Mouse (Mus musculus) midbrain, embryonic 10.5 days (tissue): Measurements from ENCODE around the gene Fam198b. TPM values are rescaled to one million over a fixed set of nuclear protein-coding genes. Genes with fewer than 3 reads are reported as not detected.

ENCODE experiments used
- DNase-seq: peaks from one replicate; pipeline ENCODE4 v3.0.0-alpha.2; 2017; ENCODE audit warnings: low spot score
- H3K27ac ChIP-seq: fragments of 300-500 bp; sonication (generic); replicated peaks from 2 replicates; pipeline ENCODE4 v1.5.1; 2016; ENCODE audit warnings: mild to moderate bottlenecking
- H3K27me3 ChIP-seq: fragments of 300-500 bp; sonication (generic); 2 replicates; pipeline ENCODE4 v1.6.1; 2016; ENCODE audit warnings: low read depth, mild to moderate bottlenecking; ENCODE audit not compliant: poor library complexity, severe bottlenecking
- H3K36me3 ChIP-seq: fragments of 300-500 bp; sonication (generic); 2 replicates; pipeline ENCODE4 v1.6.1; 2016; ENCODE audit warnings: mild to moderate bottlenecking, moderate library complexity
- H3K4me1 ChIP-seq: fragments of 300-500 bp; sonication (generic); 2 replicates; pipeline ENCODE4 v1.6.1; 2016
- H3K4me3 ChIP-seq: fragments of 300-500 bp; sonication (generic); 2 replicates; pipeline ENCODE4 v1.5.1; 2016; ENCODE audit warnings: mild to moderate bottlenecking, moderate library complexity
- H3K9me3 ChIP-seq: fragments of 300-500 bp; sonication (generic); replicated peaks from 2 replicates; pipeline ENCODE4 v1.6.1; 2016; ENCODE audit warnings: mild to moderate bottlenecking
- WGBS: fragments of 180-500 bp; shearing (Covaris S2); methylation state at CpG from one replicate; pipeline ENCODE4 v1.1.7; 2016; 5-methylcytosine and 5-hydroxymethylcytosine counted together
- polyA plus RNA-seq: library from polyadenylated mRNA; unstranded; fragments of >200 nt; fragmentation: Nextera tagmentation; extraction: Ambion mirVana; gene quantifications from 2 replicates; pipeline ENCODE4 v1.2.1, GENCODE M21; 2016

Gene Fam198b
- polyA plus RNA-seq, 1 experiment from 2014 or later = 2.0 TPM

GRCm38 (mm10) chr3:79858221-79858620, 26.1 kb upstream of the Fam198b start:
- Histone ChIP-seq H3K4me1 (no peaks in the 10 kb centered on the region; the same call in 1 of the 2 replicates), H3K9me3 (no peaks in the 10 kb centered on the region), H3K27ac (no peak overlapping the region), H3K4me3 (no peak overlapping the region), H3K27me3 (peaks cover 9% of the 10 kb centered on the region), H3K36me3 (no peaks in the 10 kb centered on the region)
- 85% methylated on average over 3 of the region's 3 CpGs for WGBS
- no peak for DNase-seq

- H3K27me3 ChIP-seq = no peaks in the 10 kb centered on the region
- H3K4me1 ChIP-seq = no peaks in the 10 kb centered on the region
- H3K27ac ChIP-seq = no peak overlapping the region
- H3K4me3 ChIP-seq = no peak overlapping the region
- no peaks in the 10 kb centered on the region for H3K36me3 ChIP-seq
- DNase-seq = no peak
- H3K9me3 ChIP-seq = no peaks in the 10 kb centered on the region
- 87% methylated on average over 7 of the region's 7 CpGs for WGBS
Measured at GRCm38 (mm10) chr3:79864824-79865223, 19.5 kb upstream of the Fam198b start.

GRCm38 (mm10) chr3:79866089-79866488, 18.2 kb upstream of the Fam198b start:
- H3K4me3 ChIP-seq = no peak overlapping the region
- 68% methylated on average over 3 of the region's 3 CpGs for WGBS
- H3K27me3 ChIP-seq = no peaks in the 10 kb centered on the region
- no peaks in the 10 kb centered on the region for H3K36me3 ChIP-seq
- no peaks in the 10 kb centered on the region for H3K9me3 ChIP-seq
- DNase-seq = no peak
- H3K4me1 ChIP-seq = no peaks in the 10 kb centered on the region
- no peak overlapping the region for H3K27ac ChIP-seq

GRCm38 (mm10) chr3:79866526-79866925, 17.8 kb upstream of the Fam198b start:
- H3K27ac ChIP-seq = no peak overlapping the region
- WGBS = 85% methylated on average over 9 of the region's 9 CpGs
- no peak for DNase-seq
- H3K4me1 ChIP-seq = no peaks in the 10 kb centered on the region
- H3K9me3 ChIP-seq = no peaks in the 10 kb centered on the region
- no peaks in the 10 kb centered on the region for H3K36me3 ChIP-seq
- H3K4me3 ChIP-seq = no peak overlapping the region
- no peaks in the 10 kb centered on the region for H3K27me3 ChIP-seq

GRCm38 (mm10) chr3:79867121-79867709, 17.1 kb upstream of the Fam198b start:
- Histone ChIP-seq H3K4me1 (no peaks in the 10 kb centered on the region), H3K4me3 (no peak overlapping the region), H3K27me3 (no peaks in the 10 kb centered on the region), H3K27ac (no peak overlapping the region), H3K9me3 (no peaks in the 10 kb centered on the region), H3K36me3 (no peaks in the 10 kb centered on the region)
- DNase-seq = no peak
- 60% methylated on average over 1 of the region's 1 CpGs for WGBS

GRCm38 (mm10) chr3:79875471-79875870, 8.9 kb upstream of the Fam198b start:
- H3K4me3 ChIP-seq = no peak overlapping the region
- no peak overlapping the region for H3K27ac ChIP-seq
- no peaks in the 10 kb centered on the region for H3K36me3 ChIP-seq
- H3K9me3 ChIP-seq = no peaks in the 10 kb centered on the region
- DNase-seq = no peak
- no peaks in the 10 kb centered on the region for H3K27me3 ChIP-seq
- peaks cover 7% of the 10 kb centered on the region for H3K4me1 ChIP-seq
- WGBS = 91% methylated on average over 5 of the region's 5 CpGs

GRCm38 (mm10) chr3:79878350-79878749, 6.0 kb upstream of the Fam198b start:
- H3K27ac ChIP-seq = no peak overlapping the region
- no peaks in the 10 kb centered on the region for H3K27me3 ChIP-seq
- 79% methylated on average over 3 of the region's 3 CpGs for WGBS
- DNase-seq = no peak
- H3K4me1 ChIP-seq = peaks cover 7% of the 10 kb centered on the region
- no peak overlapping the region for H3K4me3 ChIP-seq
- no peaks in the 10 kb centered on the region for H3K9me3 ChIP-seq
- no peaks in the 10 kb centered on the region for H3K36me3 ChIP-seq

- Histone ChIP-seq H3K4me1 (peaks cover 8% of the 10 kb centered on the region), H3K27ac (no peak overlapping the region; the same call in 1 of the 2 replicates), H3K9me3 (no peaks in the 10 kb centered on the region), H3K4me3 (no peak overlapping the region), H3K36me3 (no peaks in the 10 kb centered on the region), H3K27me3 (no peaks in the 10 kb centered on the region)
- DNase-seq = no peak
- 65% methylated on average over 9 of the region's 9 CpGs for WGBS
Measured at GRCm38 (mm10) chr3:79879246-79879645, 5.1 kb upstream of the Fam198b start.

GRCm38 (mm10) chr3:79881645-79882044, 2.7 kb upstream of the Fam198b start:
- Histone ChIP-seq H3K27ac (no peak overlapping the region), H3K36me3 (no peaks in the 10 kb centered on the region), H3K4me1 (peaks cover 13% of the 10 kb centered on the region), H3K27me3 (no peaks in the 10 kb centered on the region), H3K4me3 (no peak overlapping the region), H3K9me3 (no peaks in the 10 kb centered on the region)
- WGBS = 63% methylated on average over 2 of the region's 2 CpGs
- DNase-seq = no peak

GRCm38 (mm10) chr3:79883092-79883491, 1.2 kb upstream of the Fam198b start:
- no peak overlapping the region for H3K4me3 ChIP-seq
- DNase-seq = peak; percentile 45
- H3K4me1 ChIP-seq = peaks cover 20% of the 10 kb centered on the region
- no peak overlapping the region for H3K27ac ChIP-seq
- H3K27me3 ChIP-seq = no peaks in the 10 kb centered on the region
- no peaks in the 10 kb centered on the region for H3K36me3 ChIP-seq
- no peaks in the 10 kb centered on the region for H3K9me3 ChIP-seq
- 59% methylated on average over 7 of the region's 7 CpGs for WGBS

- Histone ChIP-seq H3K27me3 (no peaks in the 10 kb centered on the region), H3K36me3 (no peaks in the 10 kb centered on the region), H3K4me1 (peaks cover 13% of the 10 kb centered on the region), H3K27ac (no peak overlapping the region), H3K4me3 (no peak overlapping the region), H3K9me3 (no peaks in the 10 kb centered on the region)
- 54% methylated on average over 9 of the region's 9 CpGs for WGBS
- peak; percentile 45 for DNase-seq
Measured at GRCm38 (mm10) chr3:79884761-79885189, 442 bp downstream of the Fam198b start.

GRCm38 (mm10) chr3:79885686-79886356, 1.5 kb downstream of the Fam198b start:
- Histone ChIP-seq H3K27me3 (no peaks in the 10 kb centered on the region), H3K36me3 (no peaks in the 10 kb centered on the region), H3K4me1 (peaks cover 13% of the 10 kb centered on the region), H3K9me3 (no peaks in the 10 kb centered on the region), H3K4me3 (no peak overlapping the region), H3K27ac (no peak overlapping the region; the same call in 1 of the 2 replicates)
- no peak for DNase-seq
- WGBS = 78% methylated on average over 19 of the region's 19 CpGs

GRCm38 (mm10) chr3:79886357-79887091, 2.2 kb downstream of the Fam198b start:
- H3K9me3 ChIP-seq = no peaks in the 10 kb centered on the region
- no peak overlapping the region for H3K27ac ChIP-seq
- H3K27me3 ChIP-seq = no peaks in the 10 kb centered on the region
- H3K4me1 ChIP-seq = peaks cover 13% of the 10 kb centered on the region
- H3K36me3 ChIP-seq = no peaks in the 10 kb centered on the region
- no peak for DNase-seq
- no peak overlapping the region for H3K4me3 ChIP-seq
- 90% methylated on average over 23 of the region's 23 CpGs for WGBS
